13 mouse cellular contexts compared by ENCODE assay signal in genomic region chr2:68406571-68407074, GRCm38 (mm10).
DNase-seq lines count a peak whose midpoint lies in the region; ATAC-seq and TF ChIP-seq lines count a peak whose summit lies in the region.
"Had no signal": no experiment of that assay in that cellular context is flagged by ENCODE, and none has a peak within 500 bp of the region (broad histone marks: within the 10 kb centered on the region; RNA-seq: fewer than 3 reads in every experiment).

No protein-coding gene starts in this region.

- peak overlapping the region; percentile 12 for H3K4me2 ChIP-seq in heart, embryonic 15.5 days
- peak overlapping the region; percentile 8; the same call in 1 of the 2 replicates for H3K4me2 ChIP-seq in stomach, embryonic 15.5 days
- H3K4me2 ChIP-seq in stomach, postnatal 0 days (replicated peaks; ENCODE audit: low read depth), result no peak overlapping the region
- H3K4me2 ChIP-seq: liver, embryonic 11.5 days had no signal

- intact Hi-C loops in heart, postnatal 36 days (cut with DNase I), result no loop called here

- H3K36me3 ChIP-seq in heart, embryonic 15.5 days, result no peaks in the 10 kb centered on the region
- no peaks in the 10 kb centered on the region for H3K36me3 ChIP-seq in stomach, embryonic 15.5 days
- H3K36me3 ChIP-seq in stomach, postnatal 0 days (ENCODE audit: control insufficient read depth, insufficient read depth, low read length), result no peaks in the 10 kb centered on the region
- H3K36me3 ChIP-seq in limb, embryonic 10.5 days, result peaks cover 4% of the 10 kb centered on the region; the same call in 1 of the 2 replicates

- WGBS in heart, embryonic 15.5 days, result 24% methylated on average over 12 of the region's 12 CpGs
- WGBS in stomach, embryonic 15.5 days, result 33% methylated on average over 12 of the region's 12 CpGs
- WGBS in stomach, postnatal 0 days, result 37% methylated on average over 12 of the region's 12 CpGs
- 32% methylated on average over 12 of the region's 12 CpGs for WGBS in limb, embryonic 10.5 days

- no peak for TF ChIP-seq EP300 in stomach, postnatal 0 days (optimal IDR thresholded peaks at IDR 0.05)

- peak overlapping the region; percentile 80 for H3K27ac ChIP-seq in heart, embryonic 15.5 days
- H3K27ac ChIP-seq in stomach, embryonic 15.5 days, result no peak overlapping the region
- no peak overlapping the region for H3K27ac ChIP-seq in stomach, postnatal 0 days (replicated peaks)
- H3K27ac ChIP-seq in limb, embryonic 10.5 days, result peak overlapping the region; percentile 89

- TF ChIP-seq CTCF in stomach, postnatal 0 days (IDR thresholded peaks at IDR 0.05; ENCODE audit: low read depth), result no peak

- no peaks in the 10 kb centered on the region for H3K27me3 ChIP-seq in heart, embryonic 15.5 days
- no peaks in the 10 kb centered on the region for H3K27me3 ChIP-seq in stomach, embryonic 15.5 days (replicated peaks)
- no peaks in the 10 kb centered on the region for H3K27me3 ChIP-seq in stomach, postnatal 0 days (ENCODE audit: control insufficient read depth, insufficient read depth, low read length)
- no peaks in the 10 kb centered on the region for H3K27me3 ChIP-seq in limb, embryonic 10.5 days (ENCODE audit: low read depth, poor library complexity, severe bottlenecking)
- H3K27me3 ChIP-seq: CH12.LX had no signal

- peaks cover 70% of the 10 kb centered on the region for H3K4me1 ChIP-seq in heart, embryonic 15.5 days (replicated peaks)
- H3K4me1 ChIP-seq in stomach, embryonic 15.5 days, result peaks cover 37% of the 10 kb centered on the region
- 0 out of 2 replicates have a peak, but pooled peaks cover 2% of the 10 kb centered on the region for H3K4me1 ChIP-seq in stomach, postnatal 0 days (replicated peaks; ENCODE audit: control insufficient read depth, insufficient read depth)
- peaks cover 88% of the 10 kb centered on the region for H3K4me1 ChIP-seq in limb, embryonic 10.5 days

- no peak overlapping the region for H3K4me3 ChIP-seq in heart, embryonic 15.5 days
- H3K4me3 ChIP-seq in stomach, embryonic 15.5 days (replicated peaks), result no peak overlapping the region
- H3K4me3 ChIP-seq in stomach, postnatal 0 days (ENCODE audit: low read depth, low read length), result no peak overlapping the region
- no peak overlapping the region for H3K4me3 ChIP-seq in limb, embryonic 10.5 days

- no peak for DNase-seq in heart, postnatal 36 days
- DNase-seq in stomach, postnatal 0 days (ENCODE audit: low spot score), result no peak
- DNase-seq in limb, embryonic 10.5 days (ENCODE audit: low spot score), result no peak
- DNase-seq in yolk sac, embryonic 10.5 days (ENCODE audit: low spot score), result peak; percentile 20
- no peak for DNase-seq in right cerebral cortex, postnatal 4 days
- DNase-seq in spleen, postnatal 36 days (ENCODE audit: low spot score in 2 of 2), result no peak
- DNase-seq: kidney, adult 11 months; thymus, postnatal 4 days had no signal

- H3K9me3 ChIP-seq in heart, embryonic 15.5 days (replicated peaks), result no peaks in the 10 kb centered on the region
- H3K9me3 ChIP-seq in stomach, embryonic 15.5 days, result no peaks in the 10 kb centered on the region
- H3K9me3 ChIP-seq in stomach, postnatal 0 days (ENCODE audit: control insufficient read depth, low read length), result no peaks in the 10 kb centered on the region
- H3K9me3 ChIP-seq in limb, embryonic 10.5 days (replicated peaks), result no peaks in the 10 kb centered on the region

- 0 out of 2 replicates have a peak overlapping the region, but pooled peaks have one; percentile 28 for H3K9ac ChIP-seq in heart, embryonic 15.5 days
- H3K9ac ChIP-seq in stomach, embryonic 15.5 days, result no peak overlapping the region
- no peak overlapping the region for H3K9ac ChIP-seq in stomach, postnatal 0 days (ENCODE audit: low read length)

- ATAC-seq in heart, embryonic 15.5 days (replicated peaks; ENCODE audit: insufficient number of reproducible peaks, insufficient read depth, low FRiP score, low read depth), result no peak
- no peak for ATAC-seq in stomach, embryonic 15.5 days (ENCODE audit: insufficient read depth, low FRiP score, low read depth)
- ATAC-seq in stomach, postnatal 0 days (ENCODE audit: low FRiP score, low TSS enrichment), result no peak
- ATAC-seq: activated CD4-positive, CD25-positive, alpha-beta regulatory T cell, adult 4 months had no signal

Comparison
In these comparisons a context has a peak if more than half of its experiments do, and no peak if none do; other contexts are left out.
1. H3K27ac ChIP-seq: peak in heart, embryonic 15.5 days (single experiment) and limb, embryonic 10.5 days (single experiment); none in stomach, embryonic 15.5 days (single experiment) and stomach, postnatal 0 days (single experiment).